ENCODE assay signal across 13 mouse cellular contexts in the genomic region with DNA sequence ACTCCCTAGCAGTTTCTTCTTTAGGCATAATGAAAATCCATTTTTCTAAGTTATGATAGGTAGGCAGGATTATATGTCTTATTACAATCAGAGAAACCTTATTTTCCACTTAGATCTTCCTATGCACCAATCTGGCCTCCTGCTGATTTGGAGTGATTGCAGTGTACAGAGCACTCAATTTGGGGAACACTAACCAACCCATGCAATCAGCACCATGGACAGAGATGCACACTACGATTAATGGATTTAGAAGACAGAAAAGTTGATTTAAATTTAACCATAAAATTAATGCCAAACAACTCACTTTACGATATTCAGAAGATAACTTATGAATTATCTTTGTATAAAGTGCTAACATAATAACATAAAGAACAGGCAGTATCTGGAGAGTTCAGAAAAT.
DNase-seq lines count a peak whose midpoint lies in the region; ATAC-seq lines count a peak whose summit lies in the region.
"Had no signal": no experiment of that assay in that cellular context is flagged by ENCODE, and none has a peak within 500 bp of the region (broad histone marks: within the 10 kb centered on the region; RNA-seq: fewer than 3 reads in every experiment).

No protein-coding gene starts in this region.

- H3K27me3 ChIP-seq in liver, embryonic 11.5 days (replicated peaks; ENCODE audit: control insufficient read depth, insufficient read depth, low read length) = no peaks in the 10 kb centered on the region
- H3K27me3 ChIP-seq: hindbrain, embryonic 13.5 days; limb, embryonic 15.5 days; neural tube, embryonic 12.5 days had no signal

- no peaks in the 10 kb centered on the region for H3K4me1 ChIP-seq in liver, embryonic 11.5 days (replicated peaks; ENCODE audit: control insufficient read depth, insufficient read depth, low read length)
- H3K4me1 ChIP-seq: hindbrain, embryonic 13.5 days; limb, embryonic 15.5 days; midbrain, embryonic 10.5 days; neural tube, embryonic 12.5 days had no signal

- ATAC-seq in liver, embryonic 11.5 days (replicated peaks; ENCODE audit: low FRiP score) = no peak
- no peak for ATAC-seq in granulocyte monocyte progenitor cell, adult 5-6 weeks (replicated peaks; ENCODE audit: poor library complexity, severe bottlenecking)
- ATAC-seq: forebrain, postnatal 0 days had no signal

- DNase-seq in adrenal gland, postnatal 14 days = peak; percentile 37
- DNase-seq in adrenal gland, adult 8-10 months = no peak
- peak; percentile 3 for DNase-seq in liver
- DNase-seq in liver, embryonic 11.5 days (ENCODE audit: low spot score) = no peak
- peak; percentile 34 for DNase-seq in ZHBTc4 (ENCODE audit: low read depth, low spot score)
- peak; percentile 4 for DNase-seq in lung, postnatal 36 days
- no peak for DNase-seq in right cerebral cortex, postnatal 14 days
- DNase-seq: forebrain, postnatal 0 days had no signal

- no peaks in the 10 kb centered on the region for H3K9me3 ChIP-seq in liver, embryonic 11.5 days (ENCODE audit: control insufficient read depth, low read length)
- H3K9me3 ChIP-seq: hindbrain, embryonic 13.5 days; limb, embryonic 15.5 days; midbrain, embryonic 10.5 days; neural tube, embryonic 12.5 days had no signal

- no peak overlapping the region for H3K27ac ChIP-seq in liver, embryonic 11.5 days (ENCODE audit: low read depth, low read length)
- H3K27ac ChIP-seq: hindbrain, embryonic 13.5 days; limb, embryonic 15.5 days; midbrain, embryonic 10.5 days; neural tube, embryonic 12.5 days had no signal

- WGBS in liver, embryonic 11.5 days = 61% methylated on average over 2 of the region's 2 CpGs

- H3K4me2 ChIP-seq in liver, embryonic 11.5 days = no peak overlapping the region
- H3K4me2 ChIP-seq: hindbrain, embryonic 13.5 days; limb, embryonic 15.5 days; neural tube, embryonic 12.5 days had no signal

- H3K36me3 ChIP-seq in liver, embryonic 11.5 days (ENCODE audit: control insufficient read depth, insufficient read depth, low read length) = no peaks in the 10 kb centered on the region
- H3K36me3 ChIP-seq: hindbrain, embryonic 13.5 days; midbrain, embryonic 10.5 days; neural tube, embryonic 12.5 days had no signal

- H3K4me3 ChIP-seq in liver, embryonic 11.5 days (ENCODE audit: low read depth, low read length) = no peak overlapping the region
- H3K4me3 ChIP-seq: hindbrain, embryonic 13.5 days; limb, embryonic 15.5 days; midbrain, embryonic 10.5 days; neural tube, embryonic 12.5 days had no signal

- no peak overlapping the region for H3K9ac ChIP-seq in liver, embryonic 11.5 days (ENCODE audit: low read depth, low read length)
- H3K9ac ChIP-seq: forebrain, postnatal 0 days; hindbrain, embryonic 13.5 days; limb, embryonic 15.5 days; neural tube, embryonic 12.5 days had no signal

Comparison
In these comparisons a context has a peak if more than half of its experiments do, and no peak if none do; other contexts are left out.
1. DNase-seq: peak in adrenal gland, postnatal 14 days (single experiment), liver (single experiment), ZHBTc4 (single experiment) and lung, postnatal 36 days (single experiment); none in adrenal gland, adult 8-10 months (single experiment), liver, embryonic 11.5 days (single experiment) and right cerebral cortex, postnatal 14 days (single experiment).